8 mouse cellular contexts compared by ENCODE assay signal in genomic region chr19:43832425-43833069, GRCm38 (mm10). TPM values are rescaled to one million over a fixed set of nuclear protein-coding genes. Genes with fewer than 3 reads are reported as not detected.
DNase-seq lines count a peak whose midpoint lies in the region; ATAC-seq lines count a peak whose summit lies in the region.

No protein-coding gene starts in this region.

- DNase-seq in heart, adult 11 months: peak; percentile 88
- no peak for DNase-seq in heart, embryonic 10.5 days (ENCODE audit: low spot score)
- DNase-seq in cerebellum, adult 18-20 months: peak; percentile 57 to 79
- DNase-seq in frontal cortex, postnatal 10 days (ENCODE audit: low spot score in 2 of 2): peak; percentile 48 to 79
- DNase-seq in hindlimb bud, embryonic 11.5 days (ENCODE audit: extremely low spot score, low read depth, low spot score): peak; percentile 53
- DNase-seq in left cerebral cortex, postnatal 25 days (ENCODE audit: low spot score in 2 of 2): peak; percentile 64 to 65
- peak; percentile 91 for DNase-seq in midbrain, embryonic 14.5 days
- peak; percentile 18 to 67 for DNase-seq in spleen, adult 18-20 months

- intact Hi-C loops in left cerebral cortex, postnatal 25 days (cut with DNase I): loop anchor here (1.0 to 5.0 kb wide), 3 partner anchors 108 to 280 kb away; partner anchors contain the start of gene Dnmbp

- H3K4me3 ChIP-seq in heart, embryonic 10.5 days: no peak overlapping the region
- no peak overlapping the region for H3K4me3 ChIP-seq in midbrain, embryonic 14.5 days (replicated peaks; ENCODE audit: low read depth, low read length)

- no peak overlapping the region for H3K27ac ChIP-seq in heart, embryonic 10.5 days
- no peak overlapping the region for H3K27ac ChIP-seq in midbrain, embryonic 14.5 days (replicated peaks; ENCODE audit: low read depth, low read length)

- no peak overlapping the region for H3K9ac ChIP-seq in midbrain, embryonic 14.5 days (replicated peaks; ENCODE audit: low read length)

- ATAC-seq in midbrain, embryonic 14.5 days (ENCODE audit: low FRiP score, low TSS enrichment): no peak

- no peaks in the 10 kb centered on the region for H3K9me3 ChIP-seq in heart, embryonic 10.5 days
- no peaks in the 10 kb centered on the region for H3K9me3 ChIP-seq in midbrain, embryonic 14.5 days (ENCODE audit: control insufficient read depth, low read length)

- H3K4me2 ChIP-seq in midbrain, embryonic 14.5 days (ENCODE audit: low read length): peak overlapping the region; percentile 28

- no peaks in the 10 kb centered on the region for H3K36me3 ChIP-seq in heart, embryonic 10.5 days
- H3K36me3 ChIP-seq in midbrain, embryonic 14.5 days (ENCODE audit: control insufficient read depth, insufficient read depth, low read length): no peaks in the 10 kb centered on the region

- no peaks in the 10 kb centered on the region for H3K27me3 ChIP-seq in heart, embryonic 10.5 days (ENCODE audit: insufficient read depth, poor library complexity, severe bottlenecking)
- no peaks in the 10 kb centered on the region for H3K27me3 ChIP-seq in midbrain, embryonic 14.5 days (ENCODE audit: control insufficient read depth, insufficient read depth, low read length)

- 35% methylated on average over 21 of the region's 21 CpGs for WGBS in heart, embryonic 10.5 days
- 30% methylated on average over 21 of the region's 21 CpGs for WGBS in midbrain, embryonic 14.5 days

- no peaks in the 10 kb centered on the region for H3K4me1 ChIP-seq in heart, embryonic 10.5 days
- H3K4me1 ChIP-seq in midbrain, embryonic 14.5 days (ENCODE audit: control insufficient read depth, insufficient read depth, low read length): no peaks in the 10 kb centered on the region

RNA-seq across cellular contexts. Expression of gene Abcc2, which starts 50.6 kb away (rescaled TPM):
- 0.05 and 0.31 TPM in 2 replicates for polyA plus RNA-seq in heart, embryonic 10.5 days (2016; fragmentation: Nextera tagmentation; extraction: Ambion mirVana)
- total RNA-seq in left cerebral cortex, postnatal 25 days (2021): under 1 TPM; 0.07 to 0.09 TPM
- polyA plus RNA-seq in midbrain, embryonic 14.5 days (2014; fragmentation: Nextera tagmentation; extraction: Ambion mirVana): not detected in 2 replicates
